Mouse (Mus musculus): Measurements from ENCODE around the gene Clstn1.

- TF ChIP-seq EP300 (IDR thresholded peaks at IDR 0.05; ENCODE audit: low read depth in 1 of 2, low read length in 2 of 2) (no peak), CTCF (IDR thresholded peaks at IDR 0.05 in 2 of 3, conservative IDR thresholded peaks at IDR 0.05 in 1 of 3; ENCODE audit: control insufficient read depth in 1 of 3, insufficient read depth in 1 of 3, low read depth in 2 of 3, low read length in 3 of 3, poor library complexity in 1 of 3, severe bottlenecking in 1 of 3) (no peak), POLR2A (IDR thresholded peaks at IDR 0.05; ENCODE audit: control insufficient read depth in 1 of 2, insufficient read depth in 1 of 2, low read depth in 1 of 2, low read length in 2 of 2, poor library complexity in 1 of 2) (no peak), MEF2A (IDR thresholded peaks at IDR 0.05; ENCODE audit: extremely low read depth, insufficient replicate concordance, low read depth, low read length, poor library complexity, severe bottlenecking) (no peak), TAL1 (IDR thresholded peaks at IDR 0.05; ENCODE audit: low read length) (no peak), GABPA (IDR thresholded peaks at IDR 0.05; ENCODE audit: low read depth, low read length) (no peak), POLR2AphosphoS2 (IDR thresholded peaks at IDR 0.05; ENCODE audit: low read length) (no peak), GATA1 (IDR thresholded peaks at IDR 0.05; ENCODE audit: low read depth, low read length) (no peak), ZC3H11A (IDR thresholded peaks at IDR 0.05; ENCODE audit: low read depth, low read length) (no peak), UBTF (IDR thresholded peaks at IDR 0.05; ENCODE audit: borderline replicate concordance, insufficient read depth, low read depth, low read length) (no peak), KAT2A (conservative IDR thresholded peaks at IDR 0.05; ENCODE audit: low read depth, low read length) (no peak), MAFK (IDR thresholded peaks at IDR 0.05; ENCODE audit: borderline replicate concordance, low read depth, low read length) (no peak), ETS1 (IDR thresholded peaks at IDR 0.05; ENCODE audit: low read depth, low read length) (no peak)
Observed at GRCm38 (mm10) chr4:149628810-149629209, 42.5 kb downstream of the Clstn1 start.
